Mouse (Mus musculus): ENCODE measurements at regions not wholly inside any gene's neighbourhood (a gene's known extent, or its start where the extent isn't known, plus 50 kb on each side); places are given as distances from the start of the nearest gene placed in this dataset.
A peak's percentile ranks its signal among the peaks of the same experiment; 100 is the strongest.

- WGBS, result 40% methylated on average over 3 of the region's 3 CpGs
- Histone ChIP-seq H3K36me3 (replicated peaks) (no peaks in the 10 kb centered on the region), H3K4me2 (no peak overlapping the region), H3K4me3 (replicated peaks) (no peak overlapping the region), H3K4me1 (no peaks in the 10 kb centered on the region), H3K9ac (no peak overlapping the region), H3K27ac (no peak overlapping the region), H3K27me3 (no peaks in the 10 kb centered on the region), H3K9me3 (no peaks in the 10 kb centered on the region)
- peak; percentile 63 for ATAC-seq (ENCODE audit: low FRiP score)
Observed at GRCm38 (mm10) chr14:88633771-88634170, 162.6 kb upstream of the Pcdh20 start.

GRCm38 (mm10) chr14:88595376-88595775 lies 124.2 kb upstream of the Pcdh20 start:
- Histone ChIP-seq H3K4me3 (replicated peaks) (no peak overlapping the region), H3K4me1 (no peaks in the 10 kb centered on the region), H3K27me3 (no peaks in the 10 kb centered on the region), H3K27ac (no peak overlapping the region), H3K4me2 (no peak overlapping the region), H3K9me3 (no peaks in the 10 kb centered on the region), H3K36me3 (replicated peaks) (no peaks in the 10 kb centered on the region), H3K9ac (no peak overlapping the region)
- whole genome bisulfite sequencing, result 83% methylated on average over 2 of the region's 2 CpGs
- ATAC-seq (ENCODE audit: low FRiP score), result no peak

GRCm38 (mm10) chr14:88570053-88570452 lies 98.9 kb upstream of the Pcdh20 start:
- Histone ChIP-seq H3K36me3 (replicated peaks) (no peaks in the 10 kb centered on the region), H3K4me2 (no peak overlapping the region), H3K4me1 (no peaks in the 10 kb centered on the region), H3K27me3 (no peaks in the 10 kb centered on the region), H3K27ac (no peak overlapping the region), H3K9me3 (no peaks in the 10 kb centered on the region), H3K9ac (no peak overlapping the region), H3K4me3 (replicated peaks) (no peak overlapping the region)
- no peak for ATAC-seq (ENCODE audit: low FRiP score)
- 80% methylated on average over 4 of the region's 4 CpGs for WGBS

GRCm38 (mm10) chr14:88567566-88567965 lies 96.4 kb upstream of the Pcdh20 start:
- no peaks in the 10 kb centered on the region for H3K9me3 ChIP-seq
- no peak overlapping the region for H3K27ac ChIP-seq
- H3K27me3 ChIP-seq, result no peaks in the 10 kb centered on the region
- no peak for ATAC-seq (ENCODE audit: low FRiP score)
- H3K4me2 ChIP-seq, result no peak overlapping the region
- no peaks in the 10 kb centered on the region for H3K36me3 ChIP-seq (replicated peaks)
- H3K4me3 ChIP-seq (replicated peaks), result no peak overlapping the region
- H3K9ac ChIP-seq, result no peak overlapping the region
- 81% methylated on average over 1 of the region's 1 CpGs for WGBS
- H3K4me1 ChIP-seq, result no peaks in the 10 kb centered on the region

GRCm38 (mm10) chr14:88543601-88544000 lies 72.4 kb upstream of the Pcdh20 start:
- 56% methylated on average over 3 of the region's 3 CpGs for WGBS
- Histone ChIP-seq H3K4me3 (replicated peaks) (no peak overlapping the region), H3K9me3 (no peaks in the 10 kb centered on the region), H3K27me3 (no peaks in the 10 kb centered on the region), H3K9ac (no peak overlapping the region), H3K4me1 (no peaks in the 10 kb centered on the region), H3K4me2 (no peak overlapping the region), H3K36me3 (replicated peaks) (no peaks in the 10 kb centered on the region), H3K27ac (no peak overlapping the region)
- no peak for ATAC-seq (ENCODE audit: low FRiP score)

- H3K27ac ChIP-seq, result no peak overlapping the region
- no peaks in the 10 kb centered on the region for H3K36me3 ChIP-seq (replicated peaks)
- no peak for ATAC-seq (ENCODE audit: low FRiP score)
- H3K9me3 ChIP-seq, result no peaks in the 10 kb centered on the region
- no peak overlapping the region for H3K4me2 ChIP-seq
- H3K4me3 ChIP-seq (replicated peaks), result no peak overlapping the region
- WGBS, result 79% methylated on average over 1 of the region's 1 CpGs
- H3K9ac ChIP-seq, result no peak overlapping the region
- no peaks in the 10 kb centered on the region for H3K27me3 ChIP-seq
- H3K4me1 ChIP-seq, result no peaks in the 10 kb centered on the region
Observed at GRCm38 (mm10) chr14:88542522-88542921, 71.3 kb upstream of the Pcdh20 start.

All from forebrain, embryonic 12.5 days (tissue).